Mouse (Mus musculus): ENCODE measurements around the gene Bcas3.

Bcas3 gene

DNA sequence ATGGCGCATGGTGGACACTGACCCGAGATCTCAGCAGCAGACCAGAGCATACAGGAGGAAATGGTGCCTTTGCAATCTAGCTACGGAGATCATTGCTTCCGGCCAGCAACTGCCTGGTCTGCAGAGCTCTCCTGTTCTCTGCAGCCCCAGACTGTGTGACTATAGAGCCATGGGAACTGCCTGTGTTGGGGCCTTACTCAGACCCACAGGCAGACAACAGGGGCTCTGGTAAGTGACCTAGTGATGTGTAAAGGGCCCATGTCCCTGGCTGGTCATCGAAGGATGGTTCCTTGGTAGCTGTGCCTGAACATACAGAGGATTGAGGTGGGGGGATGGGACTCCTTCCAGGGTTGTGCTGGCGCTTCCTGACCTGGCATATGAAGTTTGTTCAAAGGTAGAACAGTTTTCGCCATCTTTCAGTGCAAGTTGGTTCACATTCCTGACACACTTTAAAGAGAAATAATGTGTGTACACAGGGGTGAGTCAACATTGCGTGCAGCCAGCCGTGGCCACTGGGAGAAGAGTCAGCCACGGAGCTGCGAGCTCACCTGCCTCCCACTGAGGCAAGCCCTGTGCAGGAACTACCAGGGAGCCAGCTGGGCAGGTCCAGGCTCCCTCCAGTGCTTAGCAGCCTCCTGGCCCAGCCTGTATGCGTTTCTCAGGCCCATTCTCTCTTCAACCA is 439.7 kb downstream of the Bcas3 start:
- DNase-seq (ENCODE audit: low spot score in 2 of 2) = no peak

DNA sequence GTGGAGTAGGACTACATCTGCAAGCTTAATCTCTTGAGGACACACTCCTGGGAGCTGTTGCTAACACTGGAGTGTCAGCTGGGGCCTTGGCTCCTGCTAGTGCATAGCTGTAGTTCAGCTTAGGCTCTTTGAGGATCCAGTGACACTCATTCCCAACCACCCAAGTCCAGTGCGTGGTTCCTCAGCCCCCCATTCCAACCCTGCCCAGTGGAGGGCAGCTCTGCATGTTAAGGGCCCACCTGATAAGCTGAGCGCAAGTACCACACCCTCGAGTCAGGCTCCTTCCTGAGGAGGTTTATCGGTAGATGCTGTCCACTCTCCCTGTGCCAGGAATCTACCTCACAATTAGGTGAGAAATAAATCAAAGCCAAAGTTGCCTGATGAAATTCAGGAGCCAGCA is 446.5 kb downstream of the Bcas3 start:
- DNase-seq (ENCODE audit: low spot score in 2 of 2) = no peak

GRCm38 (mm10) chr11:85799856-85800255 is 446.9 kb downstream of the Bcas3 start:
- DNase-seq (ENCODE audit: low spot score in 2 of 2) = no peak

DNA sequence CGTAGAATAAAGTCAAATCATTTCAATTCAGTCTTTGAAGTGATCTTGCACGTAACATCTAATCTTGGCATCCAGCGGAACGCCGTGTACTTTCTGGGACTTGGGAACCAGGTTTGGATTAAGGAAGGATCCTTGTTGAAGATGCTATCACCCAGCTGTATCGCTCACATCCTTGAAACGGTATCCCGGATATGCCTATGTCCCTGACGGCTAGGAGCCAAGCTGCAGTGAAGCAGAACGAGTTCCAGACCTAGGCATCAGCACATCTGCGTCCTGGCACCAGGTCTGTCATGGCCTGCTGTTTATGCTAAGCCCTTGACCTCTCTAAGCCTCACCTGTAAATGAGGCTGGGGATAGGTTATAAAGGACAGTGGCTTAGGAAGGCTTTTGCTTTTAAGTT is 447.4 kb downstream of the Bcas3 start:
- no peak for DNase-seq (ENCODE audit: low spot score in 2 of 2)

- DNase-seq (ENCODE audit: low spot score in 2 of 2) = no peak
These were observed 451.1 kb downstream of the Bcas3 start for GRCm38 (mm10) chr11:85804048-85804447.

- DNase-seq (ENCODE audit: low spot score in 2 of 2) = no peak
These were observed 452.8 kb downstream of the Bcas3 start for GRCm38 (mm10) chr11:85805779-85806178.

- DNase-seq (ENCODE audit: low spot score in 2 of 2) = no peak
These were observed 454.4 kb downstream of the Bcas3 start for GRCm38 (mm10) chr11:85807353-85807752.

- DNase-seq (ENCODE audit: low spot score in 2 of 2) = no peak
These were observed 458.3 kb downstream of the Bcas3 start for GRCm38 (mm10) chr11:85811229-85811628.

GRCm38 (mm10) chr11:85811676-85812075 is 458.7 kb downstream of the Bcas3 start:
- no peak for DNase-seq (ENCODE audit: low spot score in 2 of 2)

DNA sequence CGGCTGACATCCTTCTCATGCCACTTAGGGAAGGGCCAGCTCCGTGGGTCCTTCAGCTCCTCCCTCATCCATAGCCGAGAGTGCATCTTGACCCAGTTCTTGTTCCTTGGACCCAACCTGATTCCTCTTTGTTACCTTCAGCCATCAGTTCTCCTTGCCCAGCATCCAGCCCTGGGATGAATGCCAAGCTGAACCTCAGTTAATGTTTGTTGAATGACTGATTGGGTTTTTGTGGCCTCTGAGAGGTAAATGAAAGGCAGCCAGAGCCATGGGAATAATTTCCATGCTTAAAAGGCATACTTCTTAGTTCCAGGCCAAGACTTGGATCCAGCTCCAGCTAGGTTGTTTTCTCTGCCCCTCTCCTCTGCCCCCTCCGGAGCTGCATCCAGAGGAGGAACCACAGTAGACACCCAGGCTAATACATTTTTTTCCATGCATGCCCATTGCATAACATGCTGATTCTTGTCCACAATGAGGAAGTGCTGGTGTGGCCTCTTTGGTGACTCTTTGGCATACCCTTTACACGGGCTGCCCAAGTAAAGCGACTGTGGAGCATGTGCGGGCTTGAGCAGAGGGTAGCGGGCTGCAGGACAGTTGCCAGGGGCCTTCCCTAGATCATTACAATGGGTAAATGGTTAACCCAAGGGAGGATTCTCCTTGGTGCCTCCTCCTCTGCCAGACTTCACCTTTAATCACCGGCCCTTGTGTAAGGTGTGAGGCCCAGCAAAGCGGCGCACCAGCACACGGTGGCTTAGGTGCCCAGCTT is 459.4 kb downstream of the Bcas3 start:
- no peak for DNase-seq (ENCODE audit: low spot score in 2 of 2)

GRCm38 (mm10) chr11:85814678-85815077 is 461.7 kb downstream of the Bcas3 start:
- no peak for DNase-seq (ENCODE audit: low spot score in 2 of 2)

DNA sequence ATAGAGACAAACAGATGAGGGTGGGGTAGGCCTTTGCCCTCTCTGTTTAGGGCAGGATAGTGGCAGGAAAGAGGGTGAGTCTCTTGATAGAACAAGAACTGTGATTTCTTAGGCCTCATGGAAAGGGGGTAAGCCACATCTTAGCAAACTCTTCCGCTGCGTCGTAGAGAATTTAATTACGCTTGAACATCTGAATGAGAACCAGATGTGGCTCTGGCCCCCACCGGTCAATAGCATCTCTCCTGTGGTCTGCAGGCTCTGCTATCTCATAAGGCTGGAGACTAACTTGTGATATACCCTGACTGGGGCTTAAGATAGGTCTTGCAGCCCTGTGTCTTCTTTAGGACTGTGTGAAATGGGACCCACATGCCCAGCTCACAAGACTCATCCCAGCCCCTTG is 463.5 kb downstream of the Bcas3 start:
- no peak for DNase-seq (ENCODE audit: low spot score in 2 of 2)

DNA sequence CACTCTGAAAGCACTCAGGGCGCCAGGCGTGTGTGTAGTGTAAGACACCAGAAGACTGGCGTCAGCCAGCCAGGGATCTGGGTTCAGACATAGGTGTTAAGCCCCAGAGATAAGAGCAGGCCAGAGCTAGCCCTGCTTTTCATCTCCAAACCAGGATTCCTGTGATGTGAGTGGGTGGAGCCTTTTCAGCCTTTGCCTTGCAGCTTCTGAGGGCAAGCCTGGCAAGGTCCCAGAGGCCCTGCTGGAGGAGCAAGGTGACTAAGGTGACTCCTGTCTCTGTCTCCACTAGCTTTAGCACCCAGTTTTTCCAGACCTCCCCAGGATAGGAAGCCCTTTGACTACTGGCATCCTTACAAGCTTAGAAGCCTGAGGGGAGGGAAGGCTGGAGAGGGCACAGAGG is 465.4 kb downstream of the Bcas3 start:
- DNase-seq (ENCODE audit: low spot score in 2 of 2) = no peak

GRCm38 (mm10) chr11:85820959-85821358 is 468.0 kb downstream of the Bcas3 start:
- DNase-seq (ENCODE audit: low spot score in 2 of 2) = no peak

DNA sequence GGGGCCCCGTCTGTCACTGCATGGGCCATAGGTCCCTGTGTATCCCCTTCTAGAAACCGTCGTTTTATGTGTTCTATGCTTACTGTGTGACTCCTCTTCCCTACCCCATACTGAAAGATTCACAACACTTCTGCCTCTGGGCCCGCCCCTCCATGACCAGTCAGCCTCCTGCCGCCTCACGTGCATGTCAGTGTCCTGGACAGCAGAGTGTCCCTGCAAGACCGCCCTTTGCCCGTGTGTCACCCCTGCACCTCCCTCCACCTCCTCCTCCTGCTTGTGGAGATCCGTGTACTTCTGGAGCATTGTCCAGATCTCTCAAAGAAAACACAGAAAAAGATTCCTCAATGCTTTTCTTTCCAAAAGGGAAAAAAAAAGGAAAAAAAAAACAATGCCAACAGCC is 468.7 kb downstream of the Bcas3 start:
- DNase-seq (ENCODE audit: low spot score in 2 of 2) = no peak

- no peak for DNase-seq (ENCODE audit: low spot score in 2 of 2)
These were observed 470.2 kb downstream of the Bcas3 start for GRCm38 (mm10) chr11:85823181-85823580.

DNA sequence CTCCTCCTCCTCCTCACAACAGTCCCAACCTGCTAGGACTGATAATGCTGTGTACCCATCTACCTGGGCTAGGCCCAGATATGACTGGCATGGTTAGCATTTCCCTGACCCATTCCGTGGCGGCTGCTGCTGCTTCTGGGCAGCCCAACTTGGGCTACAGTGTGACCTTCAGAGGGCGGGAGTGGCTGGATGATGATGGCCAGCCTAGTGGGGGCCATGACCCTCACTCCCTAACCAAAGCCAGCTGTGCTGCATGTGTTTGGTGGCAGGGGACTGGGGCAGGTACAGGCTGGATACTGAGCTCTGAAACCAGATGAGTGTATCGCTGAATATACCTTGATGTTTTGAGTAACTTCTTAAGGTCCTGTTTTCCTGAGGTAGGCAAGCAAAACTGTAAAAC is 470.8 kb downstream of the Bcas3 start:
- no peak for DNase-seq (ENCODE audit: low spot score in 2 of 2)

DNA sequence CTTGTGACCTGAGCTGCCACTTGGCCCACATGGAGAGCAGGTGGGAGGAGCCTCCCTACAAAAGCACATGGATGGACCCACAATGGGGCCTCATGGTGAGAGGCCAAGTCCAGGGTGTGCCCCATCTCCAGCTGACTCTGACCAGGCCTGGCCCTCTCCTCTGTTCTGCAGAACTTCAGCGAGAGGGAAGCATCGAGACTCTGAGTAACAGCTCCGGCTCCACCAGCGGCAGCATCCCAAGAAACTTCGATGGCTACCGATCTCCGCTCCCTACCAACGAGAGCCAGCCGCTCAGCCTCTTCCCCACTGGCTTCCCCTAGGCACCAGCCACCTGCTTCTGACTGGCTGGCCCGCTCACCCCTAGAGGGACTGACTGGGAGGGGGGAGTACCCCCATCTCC is 472.1 kb downstream of the Bcas3 start:
- DNase-seq (ENCODE audit: low spot score in 2 of 2) = no peak

GRCm38 (mm10) chr11:85825823-85826222 is 472.9 kb downstream of the Bcas3 start:
- DNase-seq (ENCODE audit: low spot score in 2 of 2) = no peak

DNA sequence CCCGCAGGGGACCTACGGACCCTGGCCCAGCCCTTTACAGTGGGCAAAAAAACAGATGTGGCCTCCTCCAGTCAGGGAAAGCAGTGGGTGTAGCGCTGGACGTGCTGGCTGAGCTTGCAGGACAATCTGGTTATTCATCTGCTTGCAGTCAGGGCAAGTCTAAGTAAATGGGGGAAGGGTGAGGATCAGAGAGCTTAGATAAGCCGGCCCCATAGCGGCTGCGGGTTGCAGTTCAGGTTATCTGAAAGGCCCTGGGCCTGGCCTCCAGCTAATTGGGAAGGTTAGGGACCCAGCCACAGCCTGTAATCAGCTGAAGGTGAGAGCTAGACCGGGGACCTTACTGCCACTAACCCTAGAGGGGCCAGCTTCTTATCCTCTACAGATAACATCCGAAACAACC is 474.4 kb downstream of the Bcas3 start:
- DNase-seq (ENCODE audit: low spot score in 2 of 2) = no peak

DNA sequence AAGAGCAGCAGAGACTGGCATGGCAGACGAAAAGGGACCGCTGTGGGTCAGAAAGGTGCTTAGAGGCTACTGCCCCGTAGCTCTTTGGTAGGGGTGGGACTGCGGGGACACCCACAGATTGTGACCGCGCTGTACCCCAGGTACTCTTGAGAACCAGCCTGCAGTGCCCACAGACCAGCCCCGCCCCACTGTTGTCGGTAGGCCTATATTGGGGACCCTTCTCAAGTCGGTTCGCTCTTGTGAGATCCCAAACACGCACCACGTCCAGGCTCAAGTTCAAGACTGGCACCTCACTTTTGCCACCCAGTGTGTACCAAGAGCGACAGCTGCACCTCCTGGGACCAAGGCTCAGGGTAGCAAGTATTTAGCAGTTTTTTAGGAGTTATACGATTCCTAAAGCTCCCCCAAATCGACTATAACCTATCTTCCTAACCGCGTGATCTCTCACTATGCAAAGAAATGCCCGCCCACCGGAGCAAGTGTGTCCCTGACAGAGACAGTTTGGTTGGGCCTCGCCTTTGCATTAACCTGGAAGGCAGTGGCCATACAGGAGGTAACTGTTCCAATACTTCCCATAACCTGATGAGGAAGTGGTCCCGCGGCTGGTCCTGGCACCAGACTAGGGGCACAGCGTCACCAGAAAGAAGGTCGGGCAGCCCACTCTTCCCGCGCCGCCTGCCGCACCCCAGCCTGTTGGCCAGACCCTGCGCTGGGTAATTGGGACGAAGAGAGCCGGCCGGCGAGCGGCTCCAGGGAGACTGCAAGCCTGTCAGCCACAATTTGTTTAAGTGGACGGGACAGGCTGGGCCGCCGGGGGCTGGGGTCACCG is 475.9 kb downstream of the Bcas3 start:
- no peak for DNase-seq (ENCODE audit: low spot score in 2 of 2)
